Mouse (Mus musculus) heart, embryonic 15.5 days (tissue): ENCODE measurements around the gene Rep15. TPM values are rescaled to one million over a fixed set of nuclear protein-coding genes. Genes with fewer than 3 reads are reported as not detected.

Source experiments
- ATAC-seq: fragments of 200-750 bp; cut with Nextera tagmentation; replicated peaks from 2 replicates; pipeline ENCODE4 v1.8.0; 2017; ENCODE audit warnings: low read depth, moderate TSS enrichment; ENCODE audit not compliant: insufficient number of reproducible peaks, insufficient read depth, low FRiP score
- H3K27ac ChIP-seq: fragments of 300-500 bp; sonication (generic); 2 replicates; pipeline ENCODE4 v1.5.1; 2015; ENCODE audit warnings: mild to moderate bottlenecking, inconsistent platforms
- H3K27me3 ChIP-seq: fragments of 300-500 bp; sonication (generic); 2 replicates; pipeline ENCODE4 v1.6.1; 2015; ENCODE audit warnings: inconsistent platforms
- H3K36me3 ChIP-seq: fragments of 300-500 bp; sonication (generic); 2 replicates; pipeline ENCODE4 v1.6.1; 2015; ENCODE audit warnings: mild to moderate bottlenecking, inconsistent platforms
- H3K4me1 ChIP-seq: fragments of 300-500 bp; sonication (generic); replicated peaks from 2 replicates; pipeline ENCODE4 v1.6.1; 2015; ENCODE audit warnings: inconsistent platforms
- H3K4me2 ChIP-seq: fragments of 300-500 bp; sonication (generic); 2 replicates; pipeline ENCODE4 v1.6.1; 2015; ENCODE audit warnings: inconsistent platforms, mild to moderate bottlenecking, moderate library complexity
- H3K4me3 ChIP-seq: fragments of 300-500 bp; sonication (generic); 2 replicates; pipeline ENCODE4 v1.5.1; 2015; ENCODE audit warnings: mild to moderate bottlenecking, inconsistent platforms
- H3K9ac ChIP-seq: fragments of 300-500 bp; sonication (generic); 2 replicates; pipeline ENCODE4 v1.6.1; 2015; ENCODE audit warnings: mild to moderate bottlenecking, inconsistent platforms
- H3K9me3 ChIP-seq: fragments of 300-500 bp; sonication (generic); replicated peaks from 2 replicates; pipeline ENCODE4 v1.6.1; 2016; ENCODE audit warnings: inconsistent platforms
- WGBS: fragments of 180-500 bp; shearing (Covaris S2); methylation state at CpG from one replicate; pipeline ENCODE4 v1.1.7; 2015; ENCODE audit warnings: mixed read lengths; 5-methylcytosine and 5-hydroxymethylcytosine counted together
- polyA plus RNA-seq: library from polyadenylated mRNA; unstranded; fragments of >200 nt; fragmentation: Nextera tagmentation; extraction: Ambion mirVana; gene quantifications from 2 replicates; pipeline ENCODE4 v1.2.1, GENCODE M21; 2015

Rep15 gene
- polyA plus RNA-seq, 1 experiment from 2014 or later, result 0.74 TPM

- Histone ChIP-seq H3K4me1 (peaks cover 6% of the 10 kb centered on the region), H3K9me3 (no peaks in the 10 kb centered on the region), H3K9ac (no peak overlapping the region), H3K4me2 (no peak overlapping the region), H3K27me3 (no peaks in the 10 kb centered on the region), H3K27ac (no peak overlapping the region), H3K36me3 (peaks cover 51% of the 10 kb centered on the region), H3K4me3 (no peak overlapping the region)
- ATAC-seq, result no peak
- 87% methylated on average over 2 of the region's 2 CpGs for WGBS
Observed at GRCm38 (mm10) chr6:147028396-147028795, 4.0 kb upstream of the Rep15 start.

- peaks cover 6% of the 10 kb centered on the region for H3K4me1 ChIP-seq
- peaks cover 49% of the 10 kb centered on the region for H3K36me3 ChIP-seq
- H3K9ac ChIP-seq, result no peak overlapping the region
- no peak overlapping the region for H3K4me2 ChIP-seq
- 65% methylated on average over 9 of the region's 9 CpGs for WGBS
- no peak overlapping the region for H3K27ac ChIP-seq
- H3K9me3 ChIP-seq, result no peaks in the 10 kb centered on the region
- ATAC-seq, result no peak
- no peaks in the 10 kb centered on the region for H3K27me3 ChIP-seq
- no peak overlapping the region for H3K4me3 ChIP-seq
Observed at GRCm38 (mm10) chr6:147029591-147029990, 2.8 kb upstream of the Rep15 start.

GRCm38 (mm10) chr6:147030096-147030885 lies 2.1 kb upstream of the Rep15 start:
- 82% methylated on average over 15 of the region's 15 CpGs for WGBS
- Histone ChIP-seq H3K27me3 (no peaks in the 10 kb centered on the region), H3K9me3 (no peaks in the 10 kb centered on the region), H3K27ac (no peak overlapping the region), H3K9ac (no peak overlapping the region), H3K4me3 (no peak overlapping the region), H3K4me2 (no peak overlapping the region), H3K4me1 (peaks cover 6% of the 10 kb centered on the region), H3K36me3 (peaks cover 49% of the 10 kb centered on the region)
- no peak for ATAC-seq

- H3K27ac ChIP-seq, result peak within 1 kb of the TSS; percentile 91
- peaks cover 15% of the 10 kb centered on the region for H3K4me1 ChIP-seq
- whole genome bisulfite sequencing, result 3% methylated on average over 66 of the region's 66 CpGs
- peak; percentile 97 for ATAC-seq
- H3K27me3 ChIP-seq, result no peaks in the 10 kb centered on the region
- H3K9me3 ChIP-seq, result no peaks in the 10 kb centered on the region
- peak within 1 kb of the TSS; percentile 69 for H3K4me2 ChIP-seq
- peaks cover 14% of the 10 kb centered on the region for H3K36me3 ChIP-seq
- H3K9ac ChIP-seq, result peak within 1 kb of the TSS; percentile 92
- peak within 1 kb of the TSS; percentile 92 for H3K4me3 ChIP-seq
Observed at GRCm38 (mm10) chr6:147042291-147043290, 10.2 kb downstream of the Rep15 start, which contains the start of gene Mrps35. Gene Mrps35, plus strand, starts transcription at chr6:147042764.

- 36% methylated on average over 7 of the region's 7 CpGs for WGBS
- Histone ChIP-seq H3K9ac (peak overlapping the region; percentile 92), H3K27me3 (no peaks in the 10 kb centered on the region), H3K4me3 (peak overlapping the region; percentile 92), H3K9me3 (no peaks in the 10 kb centered on the region), H3K4me1 (peaks cover 15% of the 10 kb centered on the region), H3K27ac (peak overlapping the region; percentile 91; the same call in 1 of the 2 replicates), H3K4me2 (peak overlapping the region; percentile 69), H3K36me3 (peaks cover 25% of the 10 kb centered on the region)
- ATAC-seq, result no peak
Observed at GRCm38 (mm10) chr6:147043633-147044032, 11.2 kb downstream of the Rep15 start.

GRCm38 (mm10) chr6:147049239-147049805 lies 16.9 kb downstream of the Rep15 start:
- Histone ChIP-seq H3K36me3 (peaks cover 68% of the 10 kb centered on the region), H3K9ac (no peak overlapping the region), H3K9me3 (no peaks in the 10 kb centered on the region), H3K27ac (no peak overlapping the region), H3K4me2 (no peak overlapping the region), H3K27me3 (no peaks in the 10 kb centered on the region), H3K4me1 (peaks cover 2% of the 10 kb centered on the region; the same call in 1 of the 2 replicates), H3K4me3 (no peak overlapping the region)
- no peak for ATAC-seq
- WGBS, result 94% methylated on average over 13 of the region's 13 CpGs

- ATAC-seq, result no peak
- peaks cover 72% of the 10 kb centered on the region for H3K36me3 ChIP-seq
Observed at GRCm38 (mm10) chr6:147051666-147052065, 19.3 kb downstream of the Rep15 start.

GRCm38 (mm10) chr6:147052440-147052839 lies 20.1 kb downstream of the Rep15 start:
- peaks cover 6% of the 10 kb centered on the region for H3K4me1 ChIP-seq
- peaks cover 67% of the 10 kb centered on the region for H3K36me3 ChIP-seq
- no peak overlapping the region for H3K4me2 ChIP-seq
- no peak overlapping the region for H3K27ac ChIP-seq
- no peak for ATAC-seq
- 87% methylated on average over 9 of the region's 9 CpGs for WGBS
- H3K9me3 ChIP-seq, result no peaks in the 10 kb centered on the region
- no peak overlapping the region for H3K4me3 ChIP-seq
- no peaks in the 10 kb centered on the region for H3K27me3 ChIP-seq
- H3K9ac ChIP-seq, result no peak overlapping the region

More at GRCm38 (mm10) chr6:147051666-147052065, 19.3 kb downstream of the Rep15 start:
- WGBS, result 86% methylated on average over 8 of the region's 8 CpGs
- Histone ChIP-seq H3K9ac (no peak overlapping the region), H3K4me2 (no peak overlapping the region), H3K9me3 (no peaks in the 10 kb centered on the region), H3K4me3 (no peak overlapping the region), H3K27me3 (no peaks in the 10 kb centered on the region), H3K4me1 (peaks cover 6% of the 10 kb centered on the region), H3K27ac (no peak overlapping the region)

GRCm38 (mm10) chr6:147053785-147054646 lies 21.6 kb downstream of the Rep15 start:
- Histone ChIP-seq H3K9ac (no peak overlapping the region), H3K36me3 (peaks cover 53% of the 10 kb centered on the region), H3K27me3 (no peaks in the 10 kb centered on the region), H3K4me2 (no peak overlapping the region), H3K27ac (no peak overlapping the region), H3K9me3 (no peaks in the 10 kb centered on the region), H3K4me1 (peaks cover 6% of the 10 kb centered on the region), H3K4me3 (no peak overlapping the region)
- WGBS, result 90% methylated on average over 19 of the region's 19 CpGs
- ATAC-seq, result no peak

GRCm38 (mm10) chr6:147055374-147055977 lies 23.1 kb downstream of the Rep15 start:
- Histone ChIP-seq H3K9ac (no peak overlapping the region), H3K27ac (no peak overlapping the region), H3K4me1 (peaks cover 6% of the 10 kb centered on the region), H3K36me3 (peaks cover 47% of the 10 kb centered on the region), H3K9me3 (no peaks in the 10 kb centered on the region), H3K27me3 (no peaks in the 10 kb centered on the region), H3K4me3 (no peak overlapping the region), H3K4me2 (no peak overlapping the region)
- 71% methylated on average over 10 of the region's 10 CpGs for WGBS
- no peak for ATAC-seq
